Mouse (Mus musculus) bone marrow macrophage, adult 2 months (primary cell): ENCODE results near the gene Car3. TPM values are rescaled to one million over a fixed set of nuclear protein-coding genes. Genes with fewer than 3 reads are reported as not detected.

Experiments
- H3K27ac ChIP-seq: 2 replicates; pipeline ENCODE4 v1.5.1; 2012; ENCODE audit warnings: low read depth, low read length; ENCODE audit not compliant: insufficient read depth
- H3K4me1 ChIP-seq: 2 replicates; pipeline ENCODE4 v1.6.1; 2012; ENCODE audit warnings: low read length; ENCODE audit not compliant: control insufficient read depth, insufficient read depth
- H3K4me3 ChIP-seq: 2 replicates; pipeline ENCODE4 v1.5.1; 2012; ENCODE audit warnings: mild to moderate bottlenecking, low read length, moderate library complexity; ENCODE audit not compliant: insufficient read depth
- CTCF ChIP-seq: IDR thresholded peaks from 2 replicates; pipeline ENCODE4 v1.5.1; 2012; ENCODE audit warnings: low read depth, mild to moderate bottlenecking, low read length, moderate library complexity
- POLR2A ChIP-seq: IDR thresholded peaks from 2 replicates; pipeline ENCODE4 v1.6.1; 2012; ENCODE audit warnings: mild to moderate bottlenecking, low read depth, low read length, borderline replicate concordance
- polyA plus RNA-seq: library from polyadenylated mRNA; stranded (reverse); fragments of >200 nt; gene quantifications from 2 replicates; pipeline ENCODE4 v1.2.4, GENCODE M21; 2012; ENCODE audit not compliant: missing spikeins, insufficient read depth, insufficient read length

Gene Car3
- polyA plus RNA-seq, 1 experiment = 1.4 TPM

DNA sequence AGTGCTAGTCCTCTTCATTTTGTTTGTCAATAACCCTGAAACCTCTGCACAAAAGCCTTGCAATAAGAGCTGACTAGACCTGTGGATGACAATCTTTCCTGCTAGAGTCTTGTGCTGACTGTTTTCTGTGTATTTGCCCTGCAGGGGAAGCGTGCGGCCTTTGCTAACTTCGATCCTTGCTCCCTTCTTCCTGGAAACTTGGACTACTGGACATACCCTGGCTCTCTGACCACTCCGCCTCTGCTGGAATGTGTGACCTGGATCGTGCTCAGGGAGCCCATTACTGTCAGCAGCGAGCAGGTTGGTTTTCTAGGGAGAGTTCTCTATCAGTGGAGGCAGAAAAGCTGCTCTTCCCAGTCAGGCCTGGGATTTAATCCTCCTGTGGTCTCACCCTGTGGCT lies 34.5 kb downstream of the Car3 start:
- Histone ChIP-seq H3K4me1 (peaks cover 5% of the 10 kb centered on the region; the same call in 1 of the 2 replicates), H3K27ac (no peak overlapping the region), H3K4me3 (no peak overlapping the region)
- TF ChIP-seq POLR2A = no peak
- no peak for TF ChIP-seq CTCF

DNA sequence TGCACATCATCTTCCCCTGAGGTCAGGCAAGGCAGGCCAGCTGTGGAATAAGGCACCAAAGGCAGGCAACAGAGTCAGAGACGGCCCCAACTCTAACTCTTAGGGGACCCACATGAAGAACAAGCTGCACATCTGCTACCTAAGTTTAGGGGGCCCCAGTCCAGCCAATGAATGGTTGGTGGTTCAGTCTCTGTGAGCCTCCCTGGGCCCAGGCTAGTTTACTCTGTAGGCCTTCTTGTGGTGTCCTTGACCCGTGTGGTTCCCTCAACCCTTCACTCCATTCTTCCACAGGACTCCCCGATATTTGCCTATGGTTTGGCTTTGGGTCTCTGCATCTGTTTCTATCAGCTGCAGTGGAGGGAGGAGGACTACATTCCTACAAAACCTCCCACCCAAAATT lies 40.1 kb downstream of the Car3 start:
- H3K4me3 ChIP-seq = no peak overlapping the region
- no peak for TF ChIP-seq CTCF
- no peak for TF ChIP-seq POLR2A
- H3K4me1 ChIP-seq = no peaks in the 10 kb centered on the region
- no peak overlapping the region for H3K27ac ChIP-seq

DNA sequence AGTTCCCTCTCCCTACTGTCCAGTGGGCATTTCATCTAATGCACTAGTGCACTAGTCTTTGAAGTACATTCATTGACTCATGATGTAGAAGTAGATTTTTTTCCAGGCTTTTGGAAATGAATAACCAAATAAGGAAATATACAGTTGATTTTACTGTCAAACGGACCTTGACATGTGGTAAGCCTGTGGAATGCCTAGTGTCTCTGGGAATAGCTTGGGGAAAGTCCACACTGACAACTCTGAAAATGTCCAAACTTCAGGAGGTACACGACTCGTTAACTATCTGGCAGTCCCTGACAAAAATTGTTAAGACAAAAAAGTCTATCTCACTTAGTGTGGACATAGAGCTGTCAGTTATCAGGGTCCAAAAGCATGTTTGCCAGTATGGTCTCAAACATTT lies 40.9 kb downstream of the Car3 start:
- Histone ChIP-seq H3K27ac (no peak overlapping the region), H3K4me1 (no peaks in the 10 kb centered on the region), H3K4me3 (no peak overlapping the region)
- TF ChIP-seq POLR2A (no peak), CTCF (no peak)

DNA sequence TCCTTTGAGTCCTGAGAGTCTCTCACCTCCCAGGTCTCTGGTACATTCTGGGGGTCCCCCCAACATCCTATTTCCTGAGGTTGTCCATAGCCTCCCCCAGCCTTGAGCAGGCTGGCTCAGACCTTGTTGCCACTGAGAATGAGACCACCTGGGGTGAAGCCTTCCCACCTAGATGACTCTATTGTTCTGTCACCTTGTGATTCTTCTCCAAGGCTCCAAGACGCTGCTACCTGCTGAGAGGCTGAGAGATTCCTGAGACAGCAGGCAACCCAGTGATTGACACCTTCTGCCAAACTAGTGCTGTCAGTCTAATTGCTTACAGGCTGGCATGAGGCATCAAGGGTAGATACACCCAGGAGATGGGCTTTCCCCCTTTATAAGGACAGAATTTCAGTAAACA lies 44.0 kb downstream of the Car3 start:
- H3K4me3 ChIP-seq = no peak overlapping the region
- no peak overlapping the region for H3K27ac ChIP-seq
- no peaks in the 10 kb centered on the region; the same call in 1 of the 2 replicates for H3K4me1 ChIP-seq
- TF ChIP-seq POLR2A (no peak), CTCF (no peak)

DNA sequence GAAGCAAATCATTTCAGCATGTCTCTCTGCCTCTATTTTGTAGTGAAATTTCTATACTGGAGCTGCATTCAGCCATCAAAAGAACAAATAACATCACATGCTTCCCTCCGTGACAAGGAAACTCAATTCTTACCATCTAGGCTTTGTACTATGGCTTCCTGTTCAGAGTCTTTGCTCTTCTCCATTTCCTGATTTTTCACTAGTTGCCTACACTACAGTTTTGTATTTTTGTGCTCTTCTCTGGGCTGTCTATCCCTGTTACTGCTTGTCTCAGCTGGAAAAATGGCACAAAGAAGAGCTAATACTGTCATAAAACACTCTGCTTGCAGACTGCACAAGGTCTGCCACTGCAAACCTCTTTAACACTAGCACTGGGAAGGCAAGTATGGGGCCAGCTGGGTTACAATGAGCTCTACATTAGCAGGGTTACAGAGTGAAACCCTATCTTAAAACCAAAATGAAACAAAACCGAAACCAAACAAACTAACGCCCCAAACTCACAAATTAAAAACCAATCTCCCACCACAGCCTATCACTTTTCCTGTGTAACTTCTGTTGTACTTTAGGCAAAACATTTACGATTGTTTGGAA lies 48.8 kb downstream of the Car3 start:
- H3K27ac ChIP-seq = no peak overlapping the region
- no peak overlapping the region for H3K4me3 ChIP-seq
- H3K4me1 ChIP-seq = no peaks in the 10 kb centered on the region; the same call in 1 of the 2 replicates
- TF ChIP-seq CTCF = no peak
- no peak for TF ChIP-seq POLR2A

DNA sequence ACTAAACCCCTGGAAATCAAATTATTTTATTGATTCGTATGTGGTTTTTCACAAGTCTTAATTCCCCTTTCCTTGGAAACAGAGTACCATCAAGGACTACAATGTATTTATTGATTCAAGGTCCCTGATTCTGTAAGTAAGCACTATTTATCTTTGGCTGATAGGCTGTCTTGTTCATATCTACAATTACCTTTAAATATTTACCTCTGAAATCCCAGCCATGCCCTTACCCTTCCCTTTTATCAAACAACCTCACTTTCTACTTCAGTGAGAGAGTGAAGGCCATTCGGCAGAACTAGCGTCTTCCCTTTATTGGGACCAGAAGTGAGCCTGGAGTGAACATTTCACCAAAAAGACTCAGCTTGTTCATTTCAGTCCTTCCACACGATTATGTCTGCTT lies 50.5 kb downstream of the Car3 start:
- no peak for TF ChIP-seq POLR2A
- no peak for TF ChIP-seq CTCF
- no peak overlapping the region for H3K4me3 ChIP-seq
- no peaks in the 10 kb centered on the region; the same call in 1 of the 2 replicates for H3K4me1 ChIP-seq
- no peak overlapping the region for H3K27ac ChIP-seq

DNA sequence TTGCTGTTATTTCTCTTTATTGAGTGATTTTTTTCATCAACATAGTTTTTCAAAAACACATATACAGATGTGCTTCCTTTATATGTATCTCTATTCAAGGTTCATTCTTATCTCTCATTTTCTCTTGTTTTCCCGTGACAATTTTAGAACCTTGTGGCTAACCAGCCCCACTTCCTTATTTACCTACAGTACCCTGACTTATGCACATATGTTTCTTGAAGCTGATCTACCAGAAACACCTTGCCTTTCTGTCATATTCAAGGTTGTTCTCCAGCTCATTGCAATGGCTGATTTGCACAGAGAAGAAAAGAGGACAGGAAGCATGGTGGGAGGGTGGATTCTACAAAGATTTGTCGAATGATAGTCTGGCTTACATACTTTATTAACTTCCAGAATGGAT lies 52.0 kb downstream of the Car3 start:
- Histone ChIP-seq H3K4me1 (no peaks in the 10 kb centered on the region; the same call in 1 of the 2 replicates), H3K4me3 (no peak overlapping the region), H3K27ac (no peak overlapping the region)
- TF ChIP-seq POLR2A (no peak), CTCF (no peak)

DNA sequence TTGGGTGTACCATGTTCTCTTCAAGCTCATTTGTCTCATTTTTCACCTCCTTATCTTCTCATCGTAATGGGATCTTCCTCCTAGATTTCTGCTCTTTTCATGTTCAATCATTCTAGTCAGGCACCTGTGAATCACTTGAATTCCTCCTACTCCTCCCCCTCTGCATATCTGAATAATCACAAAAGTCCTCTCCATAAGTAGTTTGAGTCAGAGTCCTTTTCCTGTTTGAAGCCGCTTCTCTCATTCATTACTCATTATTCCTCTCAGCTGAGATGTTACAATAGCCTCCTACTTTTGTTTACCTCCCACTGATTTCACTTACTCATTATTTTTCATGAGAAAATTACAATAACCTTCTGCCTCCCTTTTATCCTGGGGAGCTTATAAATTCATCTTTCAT lies 53.9 kb downstream of the Car3 start:
- Histone ChIP-seq H3K4me1 (no peaks in the 10 kb centered on the region), H3K27ac (no peak overlapping the region), H3K4me3 (no peak overlapping the region)
- no peak for TF ChIP-seq CTCF
- no peak for TF ChIP-seq POLR2A

Other genes with a start within 250 kb of the Car3 start
- gene Car13, start 221.8 kb upstream of the Car3 start, polyA plus RNA-seq = 18.3 and 18.5 TPM in 2 replicates
- not detected in 2 replicates for gene Car1, start 55.1 kb upstream of the Car3 start, polyA plus RNA-seq
- gene Car2, start 22.8 kb downstream of the Car3 start, polyA plus RNA-seq = not detected in 2 replicates